Mouse (Mus musculus): ENCODE measurements at regions not wholly inside any gene's neighbourhood (a gene's known extent, or its start where the extent isn't known, plus 50 kb on each side); places are given as distances from the start of the nearest gene placed in this dataset.

DNA sequence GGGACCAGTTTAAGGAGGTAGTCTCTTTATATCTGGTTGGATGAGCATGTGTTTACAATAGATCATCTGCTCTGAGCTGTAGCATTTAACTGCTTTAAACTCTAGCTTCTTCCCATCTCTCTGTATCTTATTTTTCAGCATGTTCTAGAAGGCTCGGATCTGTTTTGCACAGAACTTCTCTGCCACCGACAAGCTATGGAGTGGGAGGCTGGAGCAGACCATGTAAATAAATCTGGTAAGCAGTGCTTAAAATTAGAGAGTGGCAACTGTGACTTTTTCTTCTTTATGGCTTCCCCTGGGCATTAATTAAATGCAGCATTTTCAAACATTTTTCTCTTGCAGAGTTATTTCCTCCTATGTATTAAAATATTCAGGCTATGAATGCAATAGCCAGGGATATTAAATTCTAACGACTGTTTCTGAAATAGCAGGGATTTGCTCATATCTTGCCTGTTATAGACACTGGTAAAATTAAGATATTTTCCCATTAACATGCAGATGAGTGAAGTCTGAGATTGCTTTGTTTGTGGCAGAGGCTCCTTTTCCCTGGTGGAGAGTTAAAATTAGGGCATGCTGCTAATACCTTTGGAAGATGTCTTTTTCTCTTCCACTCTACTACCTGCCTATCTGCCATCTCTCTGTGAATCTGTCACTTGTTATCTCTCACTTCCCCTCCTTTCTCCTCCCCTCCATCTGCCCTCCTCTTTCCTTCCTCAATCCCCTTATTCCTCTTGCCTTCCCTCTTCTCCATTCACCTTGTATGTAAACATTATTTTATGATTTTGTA is 327.2 kb downstream of the Fam198b start:
- no peak overlapping the region for H3K27ac ChIP-seq (ENCODE audit: control insufficient read depth, low read depth, low read length)
- H3K36me3 ChIP-seq (ENCODE audit: control insufficient read depth in 1 of 2, insufficient read depth in 2 of 2, low read length in 2 of 2) = no peaks in the 10 kb centered on the region
- no peaks in the 10 kb centered on the region for H3K27me3 ChIP-seq (ENCODE audit: control insufficient read depth in 1 of 2, insufficient read depth in 2 of 2, low read length in 2 of 2)
- H3K4me1 ChIP-seq (ENCODE audit: control insufficient read depth in 1 of 2, insufficient read depth in 2 of 2, low read length in 2 of 2) = no peaks in the 10 kb centered on the region
- DNase-seq (ENCODE audit: low read depth, low spot score) = no peak
- H3K9me3 ChIP-seq (replicated peaks; ENCODE audit: insufficient read depth, low read length) = no peaks in the 10 kb centered on the region
- no peaks in the 10 kb centered on the region for H3K79me2 ChIP-seq (ENCODE audit: control insufficient read depth, insufficient read depth, low read length, poor library complexity)
- no peak overlapping the region for H3K9ac ChIP-seq (ENCODE audit: control insufficient read depth, low read depth, low read length, poor library complexity, severe bottlenecking)
- TF ChIP-seq ZKSCAN1 (IDR thresholded peaks at IDR 0.05; ENCODE audit: low read depth, low read length) (no peak), TBP (IDR thresholded peaks at IDR 0.05; ENCODE audit: low read depth, low read length) (no peak), MAFK (IDR thresholded peaks at IDR 0.05; ENCODE audit: borderline replicate concordance, low read depth, low read length) (no peak), NELFE (IDR thresholded peaks at IDR 0.05; ENCODE audit: low read depth, low read length) (no peak), POLR2AphosphoS5 (IDR thresholded peaks at IDR 0.05; ENCODE audit: borderline replicate concordance, low read depth, low read length) (no peak), MAX (IDR thresholded peaks at IDR 0.05; ENCODE audit: low read length) (no peak), ELF1 (IDR thresholded peaks at IDR 0.05; ENCODE audit: low read depth, low read length) (no peak), SIN3A (IDR thresholded peaks at IDR 0.05; ENCODE audit: low read length) (no peak), MYC (IDR thresholded peaks at IDR 0.05; ENCODE audit: low read depth, low read length) (no peak), KAT2A (conservative IDR thresholded peaks at IDR 0.05; ENCODE audit: low read depth, low read length) (no peak), POLR2A (IDR thresholded peaks at IDR 0.05; ENCODE audit: control insufficient read depth in 1 of 2, insufficient read depth in 1 of 2, low read depth in 1 of 2, low read length in 2 of 2, poor library complexity in 1 of 2) (no peak), UBTF (IDR thresholded peaks at IDR 0.05; ENCODE audit: borderline replicate concordance, insufficient read depth, low read depth, low read length) (no peak), ZC3H11A (IDR thresholded peaks at IDR 0.05; ENCODE audit: low read depth, low read length) (no peak), GABPA (IDR thresholded peaks at IDR 0.05; ENCODE audit: low read depth, low read length) (no peak), JUND (IDR thresholded peaks at IDR 0.05; ENCODE audit: low read depth, low read length) (no peak), E2F4 (IDR thresholded peaks at IDR 0.05; ENCODE audit: borderline replicate concordance, low read depth, low read length) (no peak), GATA1 (IDR thresholded peaks at IDR 0.05; ENCODE audit: low read depth, low read length) (no peak), USF2 (IDR thresholded peaks at IDR 0.05; ENCODE audit: borderline replicate concordance in 1 of 2, insufficient read depth in 1 of 2, low read depth in 1 of 2, low read length in 2 of 2) (no peak), CHD2 (IDR thresholded peaks at IDR 0.05; ENCODE audit: low read length) (no peak)
- H3K4me3 ChIP-seq (ENCODE audit: control insufficient read depth in 1 of 2, insufficient read depth in 1 of 2, low read depth in 2 of 2, low read length in 2 of 2) = no peak overlapping the region

DNA sequence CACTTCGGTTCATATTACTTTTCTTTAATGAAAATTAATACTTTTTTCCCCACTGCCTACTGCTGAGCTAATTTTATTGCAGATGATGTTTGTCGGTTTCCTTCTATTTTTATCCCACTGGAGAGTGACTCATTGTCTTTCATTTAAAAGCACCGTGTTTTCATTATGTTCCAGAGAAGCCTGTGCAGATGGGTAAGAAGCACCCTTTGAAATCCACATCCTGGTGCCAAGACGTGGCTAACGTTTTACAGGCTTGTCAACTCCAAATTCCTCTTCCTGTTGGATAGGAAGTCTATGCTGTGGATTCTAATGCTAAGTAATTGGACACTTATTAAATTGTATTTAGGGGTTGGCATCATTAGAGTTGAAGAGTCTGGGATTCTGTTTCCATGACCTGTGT is 364.3 kb downstream of the Fam198b start:
- H3K27me3 ChIP-seq (ENCODE audit: control insufficient read depth in 1 of 2, insufficient read depth in 2 of 2, low read length in 2 of 2) = no peaks in the 10 kb centered on the region
- H3K9me3 ChIP-seq (replicated peaks; ENCODE audit: insufficient read depth, low read length) = no peaks in the 10 kb centered on the region
- no peak overlapping the region for H3K4me3 ChIP-seq (ENCODE audit: control insufficient read depth in 1 of 2, insufficient read depth in 1 of 2, low read depth in 2 of 2, low read length in 2 of 2)
- no peak for DNase-seq (ENCODE audit: low read depth, low spot score)
- no peaks in the 10 kb centered on the region for H3K4me1 ChIP-seq (ENCODE audit: control insufficient read depth in 1 of 2, insufficient read depth in 2 of 2, low read length in 2 of 2)
- no peak overlapping the region for H3K27ac ChIP-seq (ENCODE audit: control insufficient read depth, low read depth, low read length)
- H3K36me3 ChIP-seq (ENCODE audit: control insufficient read depth in 1 of 2, insufficient read depth in 2 of 2, low read length in 2 of 2) = no peaks in the 10 kb centered on the region
- no peaks in the 10 kb centered on the region for H3K79me2 ChIP-seq (ENCODE audit: control insufficient read depth, insufficient read depth, low read length, poor library complexity)
- TF ChIP-seq USF1 (IDR thresholded peaks at IDR 0.05; ENCODE audit: low read depth, low read length) (no peak), E2F4 (IDR thresholded peaks at IDR 0.05; ENCODE audit: borderline replicate concordance, low read depth, low read length) (no peak), NRF1 (IDR thresholded peaks at IDR 0.05; ENCODE audit: insufficient read depth, low read depth, low read length, poor library complexity, severe bottlenecking) (no peak), CHD2 (IDR thresholded peaks at IDR 0.05; ENCODE audit: low read length) (no peak), EP300 (IDR thresholded peaks at IDR 0.05; ENCODE audit: low read depth in 1 of 2, low read length in 2 of 2) (no peak), MYC (IDR thresholded peaks at IDR 0.05; ENCODE audit: low read depth, low read length) (no peak), BHLHE40 (IDR thresholded peaks at IDR 0.05; ENCODE audit: borderline replicate concordance, low read depth, low read length) (no peak), RAD21 (IDR thresholded peaks at IDR 0.05; ENCODE audit: low read depth, low read length) (no peak), JUND (IDR thresholded peaks at IDR 0.05; ENCODE audit: low read depth, low read length) (no peak), TBP (IDR thresholded peaks at IDR 0.05; ENCODE audit: low read depth, low read length) (no peak), CHD1 (IDR thresholded peaks at IDR 0.05; ENCODE audit: low read depth, low read length) (no peak), POLR2AphosphoS2 (IDR thresholded peaks at IDR 0.05; ENCODE audit: low read length) (no peak), ZMIZ1 (IDR thresholded peaks at IDR 0.05; ENCODE audit: low read depth, low read length) (no peak)
- no peak overlapping the region for H3K9ac ChIP-seq (ENCODE audit: control insufficient read depth, low read depth, low read length, poor library complexity, severe bottlenecking)

All from MEL (cell line).